In the genomic region with DNA sequence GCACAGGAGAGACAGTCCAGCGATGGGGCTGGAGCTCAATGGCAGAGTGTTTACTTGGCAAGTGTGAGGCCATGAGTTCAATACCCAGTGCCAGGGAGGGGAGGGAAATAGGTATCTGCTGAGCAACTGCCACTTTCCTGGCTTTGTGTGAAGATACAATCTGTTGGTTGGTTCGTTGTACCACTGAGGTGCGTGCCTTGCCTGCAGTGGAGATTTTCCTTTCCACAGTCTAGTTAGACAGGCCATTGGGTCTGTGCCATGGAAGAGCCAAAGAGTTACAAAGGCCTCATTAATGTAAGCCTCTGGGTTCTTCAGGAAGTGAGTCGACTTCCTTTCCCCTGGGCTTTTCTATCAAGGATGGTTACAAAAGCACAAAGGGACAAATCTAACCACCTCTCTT, we compare ENCODE assay signal across 25 mouse cellular contexts.
A peak's percentile ranks its signal among the peaks of the same experiment; 100 is the strongest.
DNase-seq lines count a peak whose midpoint lies in the region; ATAC-seq lines count a peak whose summit lies in the region.
"Had no signal": no experiment of that assay in that cellular context is flagged by ENCODE, and none has a peak within 500 bp of the region (broad histone marks: within the 10 kb centered on the region; RNA-seq: fewer than 3 reads in every experiment).

No protein-coding gene starts in this region.

- no peak overlapping the region for H3K4me2 ChIP-seq in kidney, embryonic 16.5 days (replicated peaks; ENCODE audit: low read depth, low read length)
- H3K4me2 ChIP-seq: embryonic facial prominence, embryonic 13.5 days; forebrain, embryonic 12.5 days; hindbrain, embryonic 12.5 days; liver, embryonic 11.5 days had no signal

- no peak overlapping the region for H3K9ac ChIP-seq in kidney, embryonic 16.5 days (replicated peaks; ENCODE audit: low read length)
- H3K9ac ChIP-seq: embryonic facial prominence, embryonic 13.5 days; forebrain, embryonic 12.5 days; hindbrain, embryonic 12.5 days had no signal

- H3K4me3 ChIP-seq in kidney, embryonic 16.5 days (ENCODE audit: low read length) = no peak overlapping the region
- H3K4me3 ChIP-seq: embryonic facial prominence, embryonic 13.5 days; erythroblast, embryonic 14.5 days; forebrain, embryonic 12.5 days; hindbrain, embryonic 12.5 days; midbrain, embryonic 10.5 days had no signal

- ATAC-seq in kidney, embryonic 16.5 days (ENCODE audit: low FRiP score, low TSS enrichment) = no peak
- 0 out of 2 replicates have a peak, but pooled peaks have one; percentile 7 for ATAC-seq in megakaryocyte-erythroid progenitor cell, adult 5-6 weeks (replicated peaks; ENCODE audit: low FRiP score, low TSS enrichment, poor library complexity, severe bottlenecking)
- ATAC-seq: Patski had no signal

- H3K9me3 ChIP-seq in kidney, embryonic 16.5 days (ENCODE audit: low read length) = no peaks in the 10 kb centered on the region
- H3K9me3 ChIP-seq: embryonic facial prominence, embryonic 13.5 days; forebrain, embryonic 12.5 days; hindbrain, embryonic 12.5 days; midbrain, embryonic 10.5 days had no signal

- WGBS in kidney, embryonic 16.5 days = 81% methylated on average over 4 of the region's 4 CpGs

- H3K27ac ChIP-seq in kidney, embryonic 16.5 days (ENCODE audit: low read length) = no peak overlapping the region
- H3K27ac ChIP-seq: embryonic facial prominence, embryonic 13.5 days; forebrain, embryonic 12.5 days; hindbrain, embryonic 12.5 days; midbrain, embryonic 10.5 days had no signal

- peaks cover 17% of the 10 kb centered on the region for H3K36me3 ChIP-seq in kidney, embryonic 16.5 days (ENCODE audit: insufficient read depth, low read length)

- no peaks in the 10 kb centered on the region for H3K27me3 ChIP-seq in kidney, embryonic 16.5 days (ENCODE audit: insufficient read depth, low read length)
- H3K27me3 ChIP-seq: embryonic facial prominence, embryonic 13.5 days; forebrain, embryonic 12.5 days; hindbrain, embryonic 12.5 days; Patski had no signal

- peak; percentile 89 for DNase-seq in heart, adult 11 months
- no peak for DNase-seq in heart, adult 9 months (ENCODE audit: low spot score in 2 of 2)
- peak; percentile 18 for DNase-seq in kidney, postnatal 14 days
- peak; percentile 38 for DNase-seq in lung, postnatal 36 days
- DNase-seq in lung, adult 18-20 months = no peak
- no peak for DNase-seq in adrenal gland, adult 18-20 months (ENCODE audit: low spot score in 2 of 2)
- DNase-seq: adrenal gland, adult 2 months; cerebellum, adult 11-12 months; cerebellum, postnatal 25 days; embryo, embryonic 11 days; kidney, adult 11 months; kidney, postnatal 10 days; layer of hippocampus, postnatal 36 days; lung, adult 2 months; thymus, adult 18-20 months; thymus, postnatal 36 days had no signal

- no peaks in the 10 kb centered on the region for H3K4me1 ChIP-seq in kidney, embryonic 16.5 days (ENCODE audit: insufficient read depth, low read length)
- H3K4me1 ChIP-seq: embryonic facial prominence, embryonic 13.5 days; forebrain, embryonic 12.5 days; hindbrain, embryonic 12.5 days; midbrain, embryonic 10.5 days had no signal

Comparison
In these comparisons a context has a peak if more than half of its experiments do, and no peak if none do; other contexts are left out.
1. DNase-seq: peak in heart, adult 11 months (single experiment), kidney, postnatal 14 days (single experiment) and lung, postnatal 36 days (single experiment); none in heart, adult 9 months (0 of 2), lung, adult 18-20 months (0 of 2) and adrenal gland, adult 18-20 months (0 of 2).